Mouse (Mus musculus): ENCODE measurements around the gene Fbxo44.

- TF ChIP-seq POLR2A (IDR thresholded peaks at IDR 0.05; ENCODE audit: borderline replicate concordance, control insufficient read depth, low read depth, low read length), result no peak
- no peak for TF ChIP-seq CTCF (IDR thresholded peaks at IDR 0.05; ENCODE audit: control insufficient read depth, insufficient read depth, low read length)
Observed at GRCm38 (mm10) chr4:148121362-148121761, 38.9 kb downstream of the Fbxo44 start.

Measured in bone marrow, adult 2 months (tissue).